Comparison of ENCODE assay signal across 14 mouse cellular contexts in the genomic region with DNA sequence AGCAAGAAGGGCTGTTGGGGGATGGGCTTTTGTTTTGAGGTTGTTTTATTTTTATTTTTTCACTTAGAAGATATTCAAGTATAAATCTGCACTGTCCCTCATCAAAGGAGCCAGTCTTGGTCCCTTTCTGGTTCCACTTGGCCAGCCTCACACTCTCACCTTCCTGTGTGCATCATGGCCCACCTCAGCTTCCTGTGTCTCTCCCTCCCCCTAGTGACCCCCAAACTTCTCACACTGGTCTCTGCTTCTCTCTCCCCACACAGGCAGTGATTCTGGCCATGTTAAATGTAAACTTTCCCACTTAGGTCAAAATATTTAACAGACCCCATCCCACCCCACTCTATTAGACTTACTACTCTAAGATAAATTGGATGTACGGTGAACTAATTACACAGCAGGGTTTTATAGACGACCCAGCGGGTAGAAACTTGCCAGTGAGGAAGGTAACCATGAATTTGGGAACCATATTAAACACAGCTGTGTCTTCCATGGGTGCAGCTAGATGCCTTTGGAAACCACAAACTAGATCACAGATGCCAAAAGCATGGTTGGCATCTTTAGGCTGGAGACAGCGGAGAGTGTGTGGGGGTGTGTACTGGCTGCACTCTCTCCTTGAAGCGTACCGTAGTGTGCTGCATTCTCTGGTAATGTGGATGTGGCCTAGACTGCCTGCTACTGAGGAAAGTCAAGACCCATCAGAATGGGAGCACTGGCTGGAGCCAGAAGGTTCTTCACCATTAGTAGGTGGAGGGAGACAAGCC. TPM values are rescaled to one million over a fixed set of nuclear protein-coding genes. Genes with fewer than 3 reads are reported as not detected.
A peak's percentile ranks its signal among the peaks of the same experiment; 100 is the strongest.
DNase-seq lines count a peak whose midpoint lies in the region; ATAC-seq lines count a peak whose summit lies in the region.
"Had no signal": no experiment of that assay in that cellular context is flagged by ENCODE, and none has a peak within 500 bp of the region (broad histone marks: within the 10 kb centered on the region; RNA-seq: fewer than 3 reads in every experiment).

No protein-coding gene starts in this region.

- H3K9ac ChIP-seq in heart, embryonic 11.5 days (ENCODE audit: low read depth, low read length), result no peak overlapping the region
- H3K9ac ChIP-seq in lung, embryonic 16.5 days (ENCODE audit: low read length), result no peak overlapping the region
- H3K9ac ChIP-seq: embryonic facial prominence, embryonic 12.5 days; heart, embryonic 12.5 days; liver, embryonic 15.5 days; midbrain, embryonic 15.5 days had no signal

- 84% methylated on average over 6 of the region's 6 CpGs for WGBS in heart, embryonic 10.5 days
- 87% methylated on average over 6 of the region's 6 CpGs for WGBS in heart, embryonic 11.5 days (ENCODE audit: insufficient replicate concordance)
- WGBS in lung, embryonic 16.5 days, result 72% methylated on average over 6 of the region's 6 CpGs

- ATAC-seq in heart, embryonic 11.5 days (replicated peaks; ENCODE audit: insufficient number of reproducible peaks, low FRiP score, low TSS enrichment), result no peak
- ATAC-seq in lung, embryonic 16.5 days (ENCODE audit: low read depth), result no peak
- 0 out of 2 replicates have a peak, but pooled peaks have one; percentile 26 for ATAC-seq in megakaryocyte, adult 5-6 weeks (ENCODE audit: poor library complexity, severe bottlenecking)
- ATAC-seq: midbrain, embryonic 15.5 days had no signal

- H3K4me2 ChIP-seq in heart, embryonic 11.5 days, result no peak overlapping the region
- no peak overlapping the region for H3K4me2 ChIP-seq in lung, embryonic 16.5 days (ENCODE audit: low read depth, low read length)
- H3K4me2 ChIP-seq: embryonic facial prominence, embryonic 12.5 days; heart, embryonic 12.5 days; liver, embryonic 15.5 days; midbrain, embryonic 15.5 days had no signal

- no peaks in the 10 kb centered on the region for H3K36me3 ChIP-seq in heart, embryonic 10.5 days
- no peaks in the 10 kb centered on the region for H3K36me3 ChIP-seq in heart, embryonic 11.5 days (ENCODE audit: control insufficient read depth, insufficient read depth, low read length)
- H3K36me3 ChIP-seq in lung, embryonic 16.5 days (ENCODE audit: control insufficient read depth, insufficient read depth, low read length), result no peaks in the 10 kb centered on the region
- H3K36me3 ChIP-seq: embryonic facial prominence, embryonic 12.5 days; heart, embryonic 12.5 days; liver, embryonic 15.5 days; midbrain, embryonic 15.5 days had no signal

- H3K4me3 ChIP-seq in heart, embryonic 10.5 days, result no peak overlapping the region
- H3K4me3 ChIP-seq in heart, embryonic 11.5 days (ENCODE audit: low read depth, low read length), result no peak overlapping the region
- no peak overlapping the region for H3K4me3 ChIP-seq in lung, embryonic 16.5 days (ENCODE audit: low read length)
- H3K4me3 ChIP-seq: embryonic facial prominence, embryonic 12.5 days; heart, embryonic 12.5 days; left cerebral cortex, adult 2 months; liver, embryonic 15.5 days; megakaryocyte, embryonic 14.5 days; midbrain, embryonic 15.5 days had no signal

- peaks cover 10% of the 10 kb centered on the region; the same call in 1 of the 2 replicates for H3K4me1 ChIP-seq in heart, embryonic 10.5 days
- no peaks in the 10 kb centered on the region for H3K4me1 ChIP-seq in heart, embryonic 11.5 days (ENCODE audit: control insufficient read depth, insufficient read depth, low read length)
- H3K4me1 ChIP-seq in lung, embryonic 16.5 days (replicated peaks; ENCODE audit: control insufficient read depth, insufficient read depth, low read length), result peaks cover 11% of the 10 kb centered on the region
- H3K4me1 ChIP-seq: liver, embryonic 15.5 days had no signal

- H3K27ac ChIP-seq in heart, embryonic 10.5 days, result no peak overlapping the region
- H3K27ac ChIP-seq in heart, embryonic 11.5 days (ENCODE audit: low read depth, low read length), result no peak overlapping the region
- H3K27ac ChIP-seq in lung, embryonic 16.5 days (ENCODE audit: low read length), result peak overlapping the region; percentile 97
- H3K27ac ChIP-seq: left cerebral cortex, adult 2 months; liver, embryonic 15.5 days; midbrain, embryonic 15.5 days had no signal

- H3K27me3 ChIP-seq in heart, embryonic 10.5 days (ENCODE audit: insufficient read depth, poor library complexity, severe bottlenecking), result 0 out of 2 replicates have a peak, but pooled peaks cover 5% of the 10 kb centered on the region
- no peaks in the 10 kb centered on the region for H3K27me3 ChIP-seq in heart, embryonic 11.5 days (ENCODE audit: control insufficient read depth, insufficient read depth, low read length)
- H3K27me3 ChIP-seq in lung, embryonic 16.5 days (ENCODE audit: control insufficient read depth, insufficient read depth, low read depth, low read length), result no peaks in the 10 kb centered on the region
- H3K27me3 ChIP-seq: embryonic facial prominence, embryonic 12.5 days; midbrain, embryonic 15.5 days had no signal

- H3K9me3 ChIP-seq in heart, embryonic 10.5 days, result no peaks in the 10 kb centered on the region
- no peaks in the 10 kb centered on the region for H3K9me3 ChIP-seq in heart, embryonic 11.5 days (replicated peaks; ENCODE audit: control insufficient read depth, low read length)
- H3K9me3 ChIP-seq in lung, embryonic 16.5 days (ENCODE audit: control insufficient read depth, low read length), result no peaks in the 10 kb centered on the region
- H3K9me3 ChIP-seq: embryonic facial prominence, embryonic 12.5 days; heart, embryonic 12.5 days; liver, embryonic 15.5 days; midbrain, embryonic 15.5 days had no signal

- peak; percentile 39 for DNase-seq in heart, embryonic 10.5 days (ENCODE audit: low spot score)
- DNase-seq in lung, adult 18-20 months, result no peak
- no peak for DNase-seq in layer of hippocampus, postnatal 36 days
- DNase-seq in gastrocnemius, postnatal 25 days, result no peak
- DNase-seq: cerebellum, adult 8-10 months had no signal

RNA-seq across cellular contexts. Expression of a gene that starts 55.7 kb away (rescaled TPM):
- 80.8 and 91.5 TPM in 2 replicates for polyA plus RNA-seq in heart, embryonic 10.5 days (2016; fragmentation: Nextera tagmentation; extraction: Ambion mirVana)
- 85.0 and 96.3 TPM in 2 replicates for polyA plus RNA-seq in heart, embryonic 11.5 days (2014; fragmentation: Nextera tagmentation; extraction: Ambion mirVana)
- polyA plus RNA-seq in lung, embryonic 16.5 days (2015; fragmentation: Nextera tagmentation; extraction: Ambion mirVana), result 181 and 182 TPM in 2 replicates
- 114 and 117 TPM in 2 replicates for total RNA-seq in megakaryocyte, adult 5-6 weeks (2015)
- 50.6 and 62.0 TPM in 2 replicates for total RNA-seq in megakaryocyte, adult 5-6 weeks (2017)
- total RNA-seq in layer of hippocampus, postnatal 36 days (2021), result 10 to 100 TPM; 42.3 to 43.2 TPM
- 100 to 1,000 TPM; 124 to 147 TPM for total RNA-seq in gastrocnemius, postnatal 25 days (2021)
